Mouse (Mus musculus) liver, embryonic 14.5 days (tissue): ENCODE data around the gene Olfr406.

ENCODE experiments used
- CTCF ChIP-seq: IDR thresholded peaks from 2 replicates; pipeline ENCODE4 v1.5.1; 2016; ENCODE audit warnings: antibody characterized with exemption, low read depth, control low read depth
- EP300 ChIP-seq: IDR thresholded peaks from 2 replicates; pipeline ENCODE4 v1.6.1; 2016; ENCODE audit warnings: antibody characterized with exemption, low read depth

GRCm38 (mm10) chr11:74283436-74283835 lies 23.8 kb downstream of the Olfr406 start, which contains the start of gene Olfr59:
- TF ChIP-seq EP300 (no peak), CTCF (no peak)
